Mouse (Mus musculus): ENCODE measurements around the gene Aldh3b1. TPM values are rescaled to one million over a fixed set of nuclear protein-coding genes. Genes with fewer than 3 reads are reported as not detected.

Aldh3b1 gene
- polyA plus RNA-seq, 2 experiments, result 1.8 to 2.6 TPM

GRCm38 (mm10) chr19:3935032-3935895 lies 5.7 kb upstream of the Aldh3b1 start, which contains the start of gene Unc93b1:
Unc93b1 (plus strand) TSS chr19:3935186.
- no peak for TF ChIP-seq POLR2A (IDR thresholded peaks at IDR 0.05; ENCODE audit: borderline replicate concordance, extremely low read depth, insufficient read depth, insufficient read length)
- Histone ChIP-seq H3K9ac (ENCODE audit: low read depth, low read length, severe bottlenecking) (peak within 1 kb of the TSS; percentile 56), H3K4me1 (ENCODE audit: control insufficient read depth, insufficient read depth, low read length) (peaks cover 11% of the 10 kb centered on the region; the same call in 1 of the 2 replicates), H3K36me3 (ENCODE audit: control insufficient read depth, insufficient read depth, low read length) (no peaks in the 10 kb centered on the region), H3K27ac (replicated peaks; ENCODE audit: low read depth, low read length) (no peak within 1 kb of the TSS), H3K4me3 (replicated peaks; ENCODE audit: low read length) (peak within 1 kb of the TSS; percentile 47), H3K27me3 (ENCODE audit: control insufficient read depth, insufficient read depth, low read length) (no peaks in the 10 kb centered on the region), H3K4me2 (replicated peaks; ENCODE audit: low read depth, low read length, severe bottlenecking) (peak within 1 kb of the TSS; percentile 88), H3K9me3 (ENCODE audit: control insufficient read depth, low read length) (no peaks in the 10 kb centered on the region)
- ATAC-seq (ENCODE audit: low FRiP score, low read depth) (peak; percentile 85), DNase-seq (ENCODE audit: low spot score) (peak; percentile 68)
- 6% methylated on average over 41 of the region's 42 CpGs for WGBS

- TF ChIP-seq POLR2A (IDR thresholded peaks at IDR 0.05; ENCODE audit: borderline replicate concordance, extremely low read depth, insufficient read depth, insufficient read length), result no peak
- 88% methylated on average over 9 of the region's 9 CpGs for WGBS
- ATAC-seq (ENCODE audit: low FRiP score, low read depth) (no peak), DNase-seq (ENCODE audit: low spot score) (no peak)
- Histone ChIP-seq H3K9ac (ENCODE audit: low read depth, low read length, severe bottlenecking) (no peak overlapping the region), H3K9me3 (ENCODE audit: control insufficient read depth, low read length) (no peaks in the 10 kb centered on the region), H3K27me3 (ENCODE audit: control insufficient read depth, insufficient read depth, low read length) (no peaks in the 10 kb centered on the region), H3K4me3 (replicated peaks; ENCODE audit: low read length) (no peak overlapping the region), H3K36me3 (ENCODE audit: control insufficient read depth, insufficient read depth, low read length) (no peaks in the 10 kb centered on the region), H3K4me1 (ENCODE audit: control insufficient read depth, insufficient read depth, low read length) (peaks cover 25% of the 10 kb centered on the region), H3K27ac (replicated peaks; ENCODE audit: low read depth, low read length) (no peak overlapping the region), H3K4me2 (replicated peaks; ENCODE audit: low read depth, low read length, severe bottlenecking) (no peak overlapping the region)
Observed at GRCm38 (mm10) chr19:3931716-3932115, 2.1 kb upstream of the Aldh3b1 start.

GRCm38 (mm10) chr19:3930262-3931057 lies 852 bp upstream of the Aldh3b1 start:
- H3K9ac ChIP-seq (ENCODE audit: low read depth, low read length, severe bottlenecking), result no peak overlapping the region

GRCm38 (mm10) chr19:3928779-3929178 lies 829 bp downstream of the Aldh3b1 start:
- ATAC-seq (ENCODE audit: low FRiP score, low read depth) (no peak), DNase-seq (ENCODE audit: low spot score) (no peak)
- Histone ChIP-seq H3K4me3 (replicated peaks; ENCODE audit: low read length) (no peak overlapping the region), H3K27ac (replicated peaks; ENCODE audit: low read depth, low read length) (peak overlapping the region; percentile 77), H3K9ac (ENCODE audit: low read depth, low read length, severe bottlenecking) (0 out of 2 replicates have a peak overlapping the region, but pooled peaks have one; percentile 34), H3K27me3 (ENCODE audit: control insufficient read depth, insufficient read depth, low read length) (no peaks in the 10 kb centered on the region), H3K4me1 (ENCODE audit: control insufficient read depth, insufficient read depth, low read length) (peaks cover 14% of the 10 kb centered on the region), H3K36me3 (ENCODE audit: control insufficient read depth, insufficient read depth, low read length) (no peaks in the 10 kb centered on the region), H3K4me2 (replicated peaks; ENCODE audit: low read depth, low read length, severe bottlenecking) (no peak overlapping the region), H3K9me3 (ENCODE audit: control insufficient read depth, low read length) (no peaks in the 10 kb centered on the region)
- no peak for TF ChIP-seq POLR2A (IDR thresholded peaks at IDR 0.05; ENCODE audit: borderline replicate concordance, extremely low read depth, insufficient read depth, insufficient read length)
- WGBS, result 65% methylated on average over 4 of the region's 4 CpGs

More at GRCm38 (mm10) chr19:3930262-3931057, 852 bp upstream of the Aldh3b1 start:
- Histone ChIP-seq H3K9me3 (ENCODE audit: control insufficient read depth, low read length) (no peaks in the 10 kb centered on the region), H3K36me3 (ENCODE audit: control insufficient read depth, insufficient read depth, low read length) (no peaks in the 10 kb centered on the region), H3K27me3 (ENCODE audit: control insufficient read depth, insufficient read depth, low read length) (no peaks in the 10 kb centered on the region), H3K4me2 (replicated peaks; ENCODE audit: low read depth, low read length, severe bottlenecking) (no peak overlapping the region), H3K27ac (replicated peaks; ENCODE audit: low read depth, low read length) (peak overlapping the region; percentile 77; the same call in 1 of the 2 replicates), H3K4me1 (ENCODE audit: control insufficient read depth, insufficient read depth, low read length) (peaks cover 17% of the 10 kb centered on the region), H3K4me3 (replicated peaks; ENCODE audit: low read length) (no peak overlapping the region)
- DNase-seq (ENCODE audit: low spot score) (no peak), ATAC-seq (ENCODE audit: low FRiP score, low read depth) (no peak)
- WGBS, result 67% methylated on average over 21 of the region's 21 CpGs
- no peak for TF ChIP-seq POLR2A (IDR thresholded peaks at IDR 0.05; ENCODE audit: borderline replicate concordance, extremely low read depth, insufficient read depth, insufficient read length)

- peaks cover 14% of the 10 kb centered on the region for H3K4me1 ChIP-seq (ENCODE audit: control insufficient read depth, insufficient read depth, low read length)
- no peaks in the 10 kb centered on the region for H3K36me3 ChIP-seq (ENCODE audit: control insufficient read depth, insufficient read depth, low read length)
- no peak overlapping the region for H3K9ac ChIP-seq (ENCODE audit: low read depth, low read length, severe bottlenecking)
- no peak for DNase-seq (ENCODE audit: low spot score)
- no peak overlapping the region for H3K4me3 ChIP-seq (replicated peaks; ENCODE audit: low read length)
- TF ChIP-seq POLR2A (IDR thresholded peaks at IDR 0.05; ENCODE audit: borderline replicate concordance, extremely low read depth, insufficient read depth, insufficient read length), result no peak
- ATAC-seq (ENCODE audit: low FRiP score, low read depth), result no peak
- H3K9me3 ChIP-seq (ENCODE audit: control insufficient read depth, low read length), result no peaks in the 10 kb centered on the region
- no peak overlapping the region for H3K27ac ChIP-seq (replicated peaks; ENCODE audit: low read depth, low read length)
- H3K4me2 ChIP-seq (replicated peaks; ENCODE audit: low read depth, low read length, severe bottlenecking), result no peak overlapping the region
- no peaks in the 10 kb centered on the region for H3K27me3 ChIP-seq (ENCODE audit: control insufficient read depth, insufficient read depth, low read length)
- WGBS, result 92% methylated on average over 4 of the region's 4 CpGs
Observed at GRCm38 (mm10) chr19:3927989-3928388, 1.6 kb downstream of the Aldh3b1 start.

All from limb, embryonic 14.5 days (tissue).